Mouse (Mus musculus): ENCODE measurements around the gene Rtn4rl2.

- TF ChIP-seq CTCF (IDR thresholded peaks at IDR 0.05; ENCODE audit: extremely low read depth, insufficient read length, insufficient replicate concordance, low read depth, low read length) (no peak), POLR2A (IDR thresholded peaks at IDR 0.05; ENCODE audit: low read depth, low read length) (no peak)
Observed at GRCm38 (mm10) chr2:84875842-84876241, 10.7 kb downstream of the Rtn4rl2 start.

Data from small intestine, adult 2 months (tissue).